Mouse (Mus musculus) granulocyte monocyte progenitor cell, adult 5-6 weeks (primary cell): ENCODE results near the gene N4bp1. TPM values are rescaled to one million over a fixed set of nuclear protein-coding genes. Genes with fewer than 3 reads are reported as not detected.

Experiments
- ATAC-seq: replicated peaks from 2 replicates; pipeline ENCODE4 v1.8.0; 2016; ENCODE audit warnings: mild to moderate bottlenecking, moderate TSS enrichment, inconsistent platforms; ENCODE audit not compliant: poor library complexity, severe bottlenecking
- total RNA-seq, 2 experiments: library from RNA; stranded (forward) in 1 of 2; stranded (reverse) in 1 of 2; fragments of 200-712, 200-1000 nt in 1 of 2; fragments of >200 nt in 1 of 2; fragmentation: Nextera tagmentation in 1 of 2; gene quantifications; 2 replicates each; pipeline ENCODE4 v1.2.3; 2014 to 2017

N4bp1 gene
- total RNA-seq, 2 experiments from 2014 or later: 18.1 to 19.3 TPM

DNA sequence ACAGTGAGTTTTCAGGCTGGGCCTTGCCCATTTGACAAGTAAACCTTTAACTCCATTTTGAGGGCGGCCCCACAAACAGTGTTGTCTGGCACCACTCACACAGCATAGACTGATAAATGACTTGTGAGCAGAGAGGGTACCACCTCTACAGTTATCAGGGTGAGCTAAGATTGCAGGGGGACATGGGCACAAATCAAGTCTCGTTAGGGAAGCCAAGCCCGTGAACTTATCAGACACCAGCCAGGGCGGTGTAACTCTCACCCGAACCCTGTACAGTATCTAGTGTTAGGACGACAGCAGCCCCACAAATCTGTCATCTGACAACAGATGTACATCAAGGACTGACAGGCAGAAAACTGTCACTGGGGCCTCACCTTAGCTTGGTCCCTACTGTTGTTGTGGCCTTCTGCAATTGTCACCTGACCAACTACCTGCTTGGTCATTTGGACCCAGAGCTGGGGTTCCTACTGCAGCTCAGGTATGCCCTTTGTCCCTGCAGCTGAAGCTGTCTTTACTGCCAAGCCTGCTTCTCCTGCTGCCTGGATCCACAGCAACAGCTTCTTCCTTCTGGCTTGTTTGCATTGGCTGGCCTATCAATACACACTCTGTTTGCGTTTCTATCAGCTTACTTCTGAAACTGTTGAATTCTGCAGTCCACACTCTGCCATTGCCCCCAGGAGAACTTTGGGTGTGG lies 12.8 kb upstream of the N4bp1 start:
- ATAC-seq: no peak

DNA sequence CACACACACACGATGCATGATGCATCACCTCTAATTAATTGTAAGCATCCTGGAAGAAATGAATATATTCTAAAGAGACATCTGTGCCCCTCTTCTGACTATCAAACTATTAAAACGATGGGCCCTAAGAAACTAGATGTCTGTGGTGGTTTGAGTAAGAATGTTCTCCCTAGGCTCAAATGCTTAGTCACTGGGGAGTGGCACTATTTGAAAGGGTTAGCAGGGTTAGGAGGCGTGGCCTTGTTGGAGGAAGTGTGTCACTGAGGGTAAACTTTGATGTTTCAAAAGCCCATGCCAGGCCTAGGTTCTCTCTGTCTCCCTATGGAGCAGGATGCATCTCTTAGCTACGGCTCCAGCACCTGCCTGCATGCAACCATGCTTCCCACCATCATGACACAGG lies 10.3 kb upstream of the N4bp1 start:
- ATAC-seq: no peak

DNA sequence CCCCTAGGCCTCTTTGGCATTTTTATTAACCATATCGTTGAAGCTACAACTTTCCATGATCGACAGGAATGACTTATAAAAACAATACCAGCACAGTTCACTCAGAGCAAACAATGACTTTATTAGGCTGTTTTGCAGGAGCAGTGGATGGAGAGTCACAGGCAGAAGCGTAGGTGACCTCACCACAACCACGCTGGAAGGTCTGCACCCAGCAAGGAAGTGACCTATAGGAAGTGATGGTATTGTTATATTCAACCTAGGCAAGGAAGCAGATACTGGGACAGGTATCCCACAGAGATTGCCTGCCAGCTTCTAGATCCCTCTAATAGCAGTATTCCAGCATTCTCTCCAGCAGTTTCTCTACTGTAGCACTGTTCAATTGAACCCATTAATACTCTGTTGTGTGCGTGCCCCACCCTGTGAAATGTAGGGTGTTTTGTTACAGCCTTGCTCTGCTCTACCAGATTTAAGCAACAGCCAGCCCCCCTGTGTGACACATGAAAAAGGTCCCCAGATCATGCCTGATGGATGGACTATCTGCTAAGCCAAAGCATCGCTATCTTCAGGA lies 9.2 kb upstream of the N4bp1 start:
- no peak for ATAC-seq

DNA sequence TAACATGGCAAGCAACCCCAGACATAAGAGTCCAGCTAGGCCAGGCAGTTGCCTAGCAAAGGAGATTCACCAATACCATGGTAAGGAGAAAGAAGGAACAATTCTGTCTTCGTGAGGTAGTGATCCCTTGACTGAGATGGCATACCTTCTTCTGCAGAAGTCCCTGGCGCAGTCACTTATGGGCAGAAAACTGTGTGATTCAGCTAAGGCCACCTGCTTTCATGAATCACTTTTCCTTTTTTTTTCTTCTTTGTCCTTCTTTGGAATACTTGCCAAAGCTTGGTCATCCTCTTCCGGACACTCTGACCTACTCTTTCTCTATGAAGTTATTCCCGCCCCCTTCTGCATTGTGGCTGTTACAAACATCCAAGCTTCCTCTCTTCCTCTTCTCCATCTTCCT lies 8.5 kb upstream of the N4bp1 start:
- ATAC-seq: no peak; the same call in 1 of the 2 replicates

DNA sequence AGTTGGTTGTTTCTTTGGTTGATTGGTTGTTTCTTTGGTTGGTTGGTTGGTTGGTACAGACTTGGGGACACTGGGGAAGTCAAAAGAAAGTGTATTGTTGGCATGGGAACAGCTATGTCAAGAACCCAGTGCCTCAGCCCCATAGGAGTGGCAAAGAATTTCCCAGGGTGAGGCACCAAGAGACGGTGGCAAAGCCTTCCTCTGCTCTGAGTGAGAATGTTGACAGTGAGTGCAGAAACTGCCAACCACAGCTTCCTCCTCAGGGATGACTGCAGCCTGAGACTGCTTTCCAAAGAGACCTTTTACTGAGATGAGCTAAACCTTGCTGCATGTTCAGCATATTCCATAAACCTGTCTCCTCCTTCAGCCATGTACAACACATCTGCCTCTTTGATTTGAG lies 6.5 kb upstream of the N4bp1 start:
- ATAC-seq: peak; percentile 23

DNA sequence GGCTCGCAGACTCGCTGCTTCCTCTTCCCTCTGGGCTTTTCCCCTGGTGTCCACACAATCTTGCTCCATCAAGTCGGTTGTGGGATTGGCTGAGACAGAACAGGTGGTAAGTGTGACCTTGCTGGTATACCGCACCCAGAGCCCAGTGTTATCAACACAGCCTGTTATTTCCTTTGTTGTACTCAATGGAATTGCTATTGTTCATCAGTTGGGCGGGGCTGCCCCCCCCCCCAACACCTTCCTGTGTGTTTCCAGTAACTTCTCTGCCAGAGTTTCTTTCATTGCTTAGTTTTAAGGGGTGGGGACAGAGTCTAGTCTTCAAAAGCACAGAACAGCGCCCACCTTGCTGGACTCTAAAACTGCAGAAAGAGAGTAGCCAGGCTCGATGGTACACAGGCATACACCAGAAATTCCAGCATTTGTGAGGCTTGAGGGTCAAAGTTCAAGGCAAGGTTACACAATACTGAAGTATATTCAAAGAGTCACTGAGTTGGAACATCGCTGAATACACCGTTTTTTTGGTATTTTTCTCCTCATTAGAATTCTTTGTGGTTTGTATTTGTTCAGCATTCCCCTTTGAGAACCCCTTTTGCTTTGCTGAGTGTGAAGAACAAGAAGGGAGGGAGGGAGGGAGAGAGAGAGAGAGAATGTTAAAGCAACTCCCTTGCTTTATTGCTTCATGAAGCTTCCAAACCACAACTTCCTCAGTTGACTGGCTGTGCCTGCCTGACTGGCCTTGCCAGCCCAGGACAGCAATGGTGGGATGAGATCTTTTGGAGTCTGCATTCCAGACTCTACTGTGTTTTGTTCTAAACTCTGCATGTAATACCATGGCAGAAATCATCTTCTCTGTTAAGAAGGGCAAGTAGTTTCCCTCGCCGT lies 3.2 kb upstream of the N4bp1 start:
- peak; percentile 79 for ATAC-seq

DNA sequence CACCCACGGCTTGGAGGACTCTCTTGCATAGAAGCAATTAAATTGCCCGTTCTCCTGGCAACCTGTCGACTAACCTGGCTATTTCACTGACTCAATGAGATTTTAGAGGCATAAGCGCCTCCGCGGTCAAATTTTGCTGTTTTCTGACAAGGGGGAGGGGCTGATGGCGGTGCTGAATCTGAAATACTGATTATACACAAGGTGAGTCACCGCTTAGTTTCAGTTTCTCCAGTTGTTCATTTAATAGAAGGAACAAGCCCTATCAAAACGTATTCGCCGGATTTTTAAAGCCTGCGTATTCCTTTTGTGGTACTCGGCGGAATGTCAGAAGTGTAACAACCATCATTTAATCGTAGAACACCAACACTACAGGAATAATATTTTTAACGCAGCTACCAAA lies 991 bp downstream of the N4bp1 start:
- no peak for ATAC-seq

DNA sequence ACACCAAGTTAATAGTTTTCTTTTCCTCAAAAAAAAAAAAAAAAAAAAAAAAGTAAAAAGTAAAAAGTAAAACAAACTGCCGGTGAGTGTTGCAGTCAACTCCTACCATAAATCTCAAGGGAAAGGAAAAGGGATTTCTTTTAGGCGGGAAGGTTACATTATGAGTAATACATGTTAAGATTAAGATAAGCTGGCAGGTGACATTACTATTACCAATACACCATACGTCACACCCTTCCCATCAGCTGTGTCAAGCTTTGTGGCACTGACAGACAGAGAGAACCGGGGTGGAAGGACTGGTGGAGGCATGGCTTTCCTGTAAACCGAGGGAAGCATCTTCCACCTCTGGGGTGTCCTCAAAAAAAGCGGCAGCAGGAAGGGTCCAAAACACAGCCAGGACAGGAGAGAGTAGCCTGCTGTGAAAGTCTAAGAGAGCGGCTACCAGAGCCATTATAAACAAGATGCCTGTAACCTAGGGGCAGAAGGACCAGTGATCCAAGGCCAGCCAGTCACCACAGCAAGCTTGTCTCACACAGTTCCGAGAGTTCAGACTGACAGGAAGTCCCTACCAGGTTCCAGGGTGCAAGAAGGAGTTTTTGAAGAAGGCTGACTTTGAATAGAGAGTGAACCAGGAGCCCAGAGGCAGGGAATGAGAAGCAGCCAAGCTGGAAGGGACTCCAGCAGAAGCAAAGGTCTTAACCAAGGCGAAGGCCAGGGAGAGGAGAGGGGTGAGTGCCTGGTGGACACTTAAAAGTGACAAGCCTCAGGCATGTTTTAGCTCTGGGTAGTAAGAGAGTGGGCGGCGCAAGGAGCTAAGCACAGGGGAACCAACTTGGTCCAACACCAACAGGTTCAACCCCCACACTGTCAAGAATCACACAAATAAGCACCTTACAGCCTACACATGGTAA lies 2.2 kb downstream of the N4bp1 start:
- ATAC-seq: no peak

DNA sequence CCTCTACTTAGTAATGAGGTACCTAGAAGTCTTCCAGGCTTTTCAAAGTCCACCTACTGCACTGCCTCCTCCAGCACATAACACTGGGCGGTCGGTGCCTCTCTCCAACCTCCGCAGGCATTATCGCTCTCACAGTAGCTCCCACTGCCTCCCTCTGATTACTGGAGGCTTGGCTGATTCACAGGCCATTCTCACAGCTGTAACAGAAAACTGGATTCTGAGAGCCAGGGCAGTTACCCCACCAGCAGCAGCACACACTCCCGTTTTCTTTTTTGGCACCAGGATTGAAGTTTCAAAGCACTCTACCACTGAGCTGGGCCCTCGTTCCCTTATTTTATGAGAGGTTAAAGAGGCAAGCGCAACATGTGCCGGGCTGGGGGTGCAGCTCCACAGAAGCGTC lies 3.1 kb downstream of the N4bp1 start:
- ATAC-seq: no peak

DNA sequence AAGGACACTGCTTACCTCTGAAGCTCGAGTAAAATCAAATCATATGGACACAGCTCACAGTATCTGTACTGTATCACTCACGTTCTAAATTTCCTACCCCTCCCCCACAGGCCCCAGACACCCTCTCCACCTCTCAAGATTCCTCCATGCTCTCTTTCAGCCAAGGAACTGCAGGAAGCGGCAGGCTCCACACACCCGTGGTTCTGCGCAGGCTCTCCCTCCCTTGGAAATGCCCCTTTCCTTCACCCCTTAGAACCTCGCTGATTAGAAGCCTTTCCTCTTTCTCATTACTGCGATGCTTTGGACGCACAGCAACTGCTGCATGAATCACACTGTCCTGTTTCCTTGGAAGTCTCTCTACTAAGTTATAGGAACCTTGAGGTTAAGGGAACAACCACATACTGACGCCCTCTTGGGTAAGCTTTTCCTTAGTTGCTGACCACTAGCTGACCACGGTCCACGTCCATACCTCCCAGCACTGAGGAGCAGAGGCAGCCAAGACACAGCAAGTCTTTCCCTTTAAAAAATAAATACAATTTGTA lies 3.9 kb downstream of the N4bp1 start:
- ATAC-seq: peak; percentile 28

DNA sequence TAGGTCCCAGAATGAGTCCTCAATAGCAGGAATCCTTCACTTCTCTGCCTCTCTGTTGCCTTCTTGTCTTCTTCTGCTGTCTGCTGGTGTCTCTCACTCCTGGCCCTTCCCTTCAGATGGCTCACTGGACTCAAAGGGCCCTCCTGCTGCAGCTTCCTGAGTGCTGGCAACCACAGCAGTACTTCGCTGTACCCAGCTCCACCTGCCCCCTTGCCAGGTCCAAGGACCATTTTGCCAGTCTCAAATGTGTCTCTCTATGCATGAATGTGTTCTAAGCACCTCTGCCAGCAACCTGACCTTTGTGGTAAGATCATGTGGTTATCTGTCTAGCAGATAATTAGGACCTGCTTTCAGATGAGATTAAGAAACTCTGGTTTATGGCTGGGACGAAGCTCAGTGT lies 8.2 kb downstream of the N4bp1 start:
- ATAC-seq: no peak

DNA sequence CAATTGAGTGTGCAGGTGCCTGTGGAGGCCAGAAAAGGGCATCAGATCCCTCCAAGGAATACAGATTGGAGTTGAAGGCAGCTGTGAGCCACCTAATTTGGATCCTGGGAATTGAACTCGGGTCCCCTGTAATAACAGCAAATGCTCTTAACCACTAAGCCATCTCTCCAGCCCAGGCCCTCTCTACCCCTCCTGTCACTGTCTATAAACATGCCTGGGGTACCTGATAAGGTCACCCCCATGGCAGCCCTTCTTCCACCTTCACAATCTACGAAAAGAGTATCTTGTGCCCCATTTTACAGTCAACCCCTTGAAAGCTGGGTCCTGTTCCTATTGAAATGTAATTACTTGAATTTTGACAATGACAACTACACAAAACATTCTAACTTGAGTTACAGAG lies 11.0 kb downstream of the N4bp1 start:
- no peak for ATAC-seq

DNA sequence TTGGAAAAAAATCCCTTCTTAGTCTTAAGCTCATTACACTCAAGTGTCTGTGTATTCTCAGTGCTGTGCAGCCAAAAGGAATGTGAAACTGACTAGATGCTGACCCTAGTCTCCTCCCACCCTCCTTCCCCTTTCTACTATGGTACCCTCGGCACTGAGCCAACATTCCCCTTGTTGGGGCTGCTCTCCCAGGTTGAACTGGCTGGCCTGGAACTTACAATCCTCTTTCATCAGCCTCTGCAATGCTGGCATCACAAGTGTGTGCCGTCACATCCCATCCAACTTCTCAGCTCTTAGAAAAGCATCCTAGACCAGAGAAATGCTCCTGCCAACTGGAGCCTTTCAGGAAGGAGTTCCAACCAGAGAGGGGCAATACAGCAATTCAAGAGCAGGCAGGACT lies 11.9 kb downstream of the N4bp1 start:
- peak; percentile 72 for ATAC-seq

DNA sequence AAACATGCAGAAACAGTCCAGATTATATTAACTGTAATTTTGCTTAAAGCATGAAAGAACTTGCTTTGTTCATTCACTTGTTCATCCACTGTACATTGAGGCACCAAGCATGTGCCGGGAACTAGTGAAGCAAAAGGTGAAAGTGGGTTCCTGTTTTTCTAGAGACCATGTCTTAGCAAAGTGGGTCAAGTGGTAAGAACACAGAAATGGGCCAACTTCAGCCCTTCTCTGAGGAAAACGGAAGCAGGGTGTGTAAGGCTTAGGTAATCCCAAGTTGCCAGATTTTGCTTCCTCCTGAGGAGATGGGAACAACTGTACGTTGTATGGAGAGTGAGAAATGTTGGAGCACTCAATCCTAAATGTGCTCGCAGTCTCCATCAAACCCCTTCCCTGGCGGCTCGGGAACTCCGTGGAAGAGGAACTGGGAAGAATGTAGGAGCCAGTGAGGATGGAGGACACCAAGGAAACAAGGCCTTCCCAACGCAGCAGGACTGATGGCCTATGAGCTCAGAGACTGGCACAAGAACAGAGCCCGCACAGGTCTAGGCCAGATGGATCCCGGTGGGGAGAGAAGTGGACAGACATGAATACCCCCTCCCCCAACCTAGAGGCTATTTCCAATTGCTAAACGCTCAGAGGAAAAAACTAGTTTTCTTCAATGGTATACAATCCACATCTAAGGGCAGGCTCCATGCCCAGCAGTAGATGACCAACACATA lies 12.8 kb downstream of the N4bp1 start:
- ATAC-seq: peak; percentile 65

DNA sequence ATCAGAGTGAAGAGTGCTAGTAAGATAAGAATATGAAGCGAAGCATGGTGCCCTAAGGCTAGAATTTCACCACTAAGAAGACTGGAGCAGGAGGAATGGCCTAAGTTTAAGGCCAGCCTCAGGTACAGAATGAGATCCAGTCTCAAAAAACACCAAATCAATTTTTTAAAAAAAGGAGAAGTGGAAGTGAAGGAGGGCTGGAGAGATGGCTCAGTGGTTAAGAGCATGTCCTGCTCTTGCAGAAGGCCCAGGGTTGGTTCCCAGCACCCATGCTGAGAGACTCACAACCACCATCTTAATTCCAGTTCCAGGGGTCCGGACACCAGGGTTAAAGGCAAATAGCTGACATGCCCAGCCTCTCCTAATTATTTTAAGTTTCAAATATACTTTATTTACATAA lies 13.6 kb downstream of the N4bp1 start:
- ATAC-seq: 0 out of 2 replicates have a peak, but pooled peaks have one; percentile 13

DNA sequence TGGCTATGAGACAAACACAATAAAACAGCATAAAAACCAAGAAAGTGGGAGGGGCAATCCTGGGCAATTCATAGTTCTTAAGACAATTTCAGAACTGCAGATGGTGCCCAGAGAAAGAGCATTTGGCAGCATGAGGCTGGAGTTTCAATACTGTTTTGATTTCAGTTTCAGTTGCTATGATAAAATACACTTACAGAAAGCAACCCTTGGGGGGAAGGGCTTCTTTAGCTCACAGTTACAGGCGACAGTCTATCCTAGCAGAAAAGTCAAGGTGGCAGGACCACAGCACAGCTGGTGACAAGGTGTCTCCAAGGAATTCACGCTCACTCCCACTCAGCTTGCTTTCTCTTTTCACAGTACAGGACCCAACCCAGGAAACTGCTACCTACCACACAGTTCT lies 14.3 kb downstream of the N4bp1 start:
- ATAC-seq: peak; percentile 45

DNA sequence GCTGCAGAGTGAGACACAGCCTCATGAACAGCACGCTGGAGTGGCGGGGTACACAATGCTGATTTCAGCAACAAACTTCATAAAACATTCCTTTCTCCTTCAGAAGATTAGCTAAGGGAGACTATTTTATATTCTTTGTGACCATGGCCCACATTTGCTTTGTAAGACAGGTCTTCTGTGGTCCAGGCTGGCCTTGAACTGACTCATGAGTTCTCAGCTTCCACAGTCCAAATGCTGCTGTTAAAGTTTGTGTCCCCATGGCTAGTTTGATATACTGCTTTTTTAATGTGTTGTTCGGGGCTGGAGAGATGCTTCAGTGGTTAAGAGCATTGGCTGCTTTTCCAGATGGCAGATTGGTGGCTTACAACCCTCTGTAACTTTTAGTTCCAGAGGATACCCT lies 17.0 kb downstream of the N4bp1 start:
- no peak for ATAC-seq

DNA sequence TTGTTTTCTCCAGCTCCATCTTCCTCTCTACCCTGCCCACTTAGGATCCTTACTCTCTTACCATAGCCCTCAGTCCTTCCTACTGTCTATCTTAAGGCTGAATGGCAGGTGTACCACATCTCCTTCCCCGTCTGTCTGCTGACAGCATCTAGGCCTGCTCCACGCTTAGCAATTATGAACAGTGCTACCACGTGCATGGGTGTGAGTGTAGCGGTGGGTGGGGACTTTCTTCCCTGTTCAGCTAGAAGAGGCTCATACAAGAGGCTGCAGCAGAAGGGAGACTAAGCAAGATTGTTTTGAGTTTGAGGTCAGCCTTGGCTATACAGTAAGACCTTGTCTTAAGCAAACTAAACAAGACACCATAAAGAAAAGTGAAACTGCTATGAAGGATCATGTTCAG lies 20.3 kb downstream of the N4bp1 start:
- no peak for ATAC-seq

DNA sequence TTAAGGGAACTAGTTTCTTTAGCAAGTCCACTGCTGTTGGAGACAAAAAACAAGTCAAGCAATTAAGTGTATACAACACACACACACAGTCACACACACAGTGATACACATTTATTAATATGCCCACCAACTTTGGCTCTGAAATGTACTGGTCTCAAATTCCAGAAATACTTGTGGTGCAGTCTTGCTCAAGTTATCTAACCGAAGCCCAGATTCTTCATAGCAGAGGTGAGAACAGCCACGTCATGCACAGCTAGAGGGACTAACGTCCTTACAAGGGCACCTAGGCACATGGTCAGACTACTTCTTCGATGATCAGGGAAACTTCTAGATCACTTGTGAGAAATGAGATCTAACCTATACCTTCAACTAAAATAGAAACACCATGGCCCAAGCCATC lies 22.2 kb downstream of the N4bp1 start:
- no peak; the same call in 1 of the 2 replicates for ATAC-seq
